Mouse (Mus musculus): ENCODE measurements around the gene Galnt7.
A peak's percentile ranks its signal among the peaks of the same experiment; 100 is the strongest.

The Galnt7 gene

GRCm38 (mm10) chr8:57577301-57577700, 75.5 kb downstream of the Galnt7 start:
- DNase-seq: no peak

GRCm38 (mm10) chr8:57576238-57576637, 76.6 kb downstream of the Galnt7 start:
- peak; percentile 19 for DNase-seq

GRCm38 (mm10) chr8:57575336-57575735, 77.5 kb downstream of the Galnt7 start:
- no peak for DNase-seq

- peak; percentile 26 for DNase-seq
Measured at GRCm38 (mm10) chr8:57574398-57574797, 78.4 kb downstream of the Galnt7 start.

GRCm38 (mm10) chr8:57573844-57574243, 79.0 kb downstream of the Galnt7 start:
- no peak for DNase-seq

GRCm38 (mm10) chr8:57569886-57570285, 82.9 kb downstream of the Galnt7 start:
- DNase-seq: no peak

GRCm38 (mm10) chr8:57569400-57569795, 83.4 kb downstream of the Galnt7 start:
- no peak for DNase-seq

GRCm38 (mm10) chr8:57568633-57569399, 84.0 kb downstream of the Galnt7 start:
- no peak for DNase-seq

GRCm38 (mm10) chr8:57567998-57568397, 84.8 kb downstream of the Galnt7 start:
- no peak for DNase-seq

GRCm38 (mm10) chr8:57565039-57565438, 87.8 kb downstream of the Galnt7 start:
- no peak for DNase-seq

- no peak for DNase-seq
Measured at GRCm38 (mm10) chr8:57563726-57564125, 89.1 kb downstream of the Galnt7 start.

GRCm38 (mm10) chr8:57562741-57563140, 90.1 kb downstream of the Galnt7 start:
- DNase-seq: no peak

- DNase-seq: no peak
Measured at GRCm38 (mm10) chr8:57560926-57561325, 91.9 kb downstream of the Galnt7 start.

GRCm38 (mm10) chr8:57552102-57553032, 100.5 kb downstream of the Galnt7 start:
- DNase-seq: no peak

- DNase-seq: no peak
Measured at GRCm38 (mm10) chr8:57547581-57547980, 105.3 kb downstream of the Galnt7 start.

- DNase-seq: no peak
Measured at GRCm38 (mm10) chr8:57546834-57547233, 106.0 kb downstream of the Galnt7 start.

GRCm38 (mm10) chr8:57546401-57546800, 106.4 kb downstream of the Galnt7 start:
- no peak for DNase-seq

GRCm38 (mm10) chr8:57541405-57541804, 111.4 kb downstream of the Galnt7 start:
- no peak for DNase-seq

- DNase-seq: no peak
Measured at GRCm38 (mm10) chr8:57540951-57541350, 111.9 kb downstream of the Galnt7 start.

GRCm38 (mm10) chr8:57540110-57540838, 112.6 kb downstream of the Galnt7 start:
- peak; percentile 14 for DNase-seq

- no peak for DNase-seq
Measured at GRCm38 (mm10) chr8:57538601-57539000, 114.2 kb downstream of the Galnt7 start.

GRCm38 (mm10) chr8:57536167-57536566, 116.7 kb downstream of the Galnt7 start:
- DNase-seq: no peak

- no peak for DNase-seq
Measured at GRCm38 (mm10) chr8:57534495-57534894, 118.3 kb downstream of the Galnt7 start.
